Mouse (Mus musculus): Measurements from ENCODE around the gene Hist1h2bf.
"Not testable (repeated sequence)": the region's sequence is repeated elsewhere in the genome, so short reads cannot be mapped to it uniquely, and the experiment has no call there.

Hist1h2bf gene

GRCm38 (mm10) chr13:23573898-23574524 is at the start of gene Hist1h2bf, which contains the start of gene Hist1h2ad:
Hist1h2bf (minus strand) TSS chr13:23574196.
Hist1h2ad (plus strand) TSS chr13:23574381.
- peak; percentile 98 for DNase-seq (ENCODE audit: low spot score)

DNA sequence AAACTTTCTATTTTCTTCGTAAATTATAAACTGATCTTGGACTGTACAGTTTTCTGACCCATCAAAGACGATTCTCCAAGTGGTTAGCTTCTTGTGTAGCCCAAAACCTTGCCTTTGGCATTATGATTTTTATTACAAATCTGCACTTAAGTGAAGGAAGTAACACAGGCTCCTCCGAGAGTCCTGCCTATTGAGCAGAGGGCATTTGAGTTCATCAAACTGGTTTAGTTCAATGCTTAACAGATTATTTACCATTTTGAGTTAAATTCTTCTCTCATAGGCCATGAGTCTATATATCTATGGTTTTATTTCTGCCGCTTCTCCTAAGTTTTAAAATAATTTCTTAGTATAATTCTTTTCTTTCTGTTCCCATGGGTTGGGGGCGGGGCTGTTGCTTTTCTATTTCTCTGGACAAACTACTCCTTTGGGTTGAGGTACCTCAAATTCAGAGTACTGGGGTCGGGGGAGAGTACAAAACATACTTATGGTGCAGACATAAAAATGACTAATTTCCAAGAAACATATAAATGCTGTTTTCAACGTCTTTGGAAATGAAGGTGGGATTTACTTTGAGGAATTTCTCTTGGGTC is 49.0 kb upstream of the Hist1h2bf start:
- DNase-seq (ENCODE audit: low spot score): peak; percentile 13

- DNase-seq (ENCODE audit: low spot score): peak; percentile 90
These were observed 48.2 kb upstream of the Hist1h2bf start, which contains the start of gene Hist1h1e for GRCm38 (mm10) chr13:23622175-23622671. Hist1h1e (minus strand) TSS chr13:23622558.

- DNase-seq (ENCODE audit: low spot score): peak; percentile 87
These were observed 47.7 kb upstream of the Hist1h2bf start for GRCm38 (mm10) chr13:23621532-23622174.

DNA sequence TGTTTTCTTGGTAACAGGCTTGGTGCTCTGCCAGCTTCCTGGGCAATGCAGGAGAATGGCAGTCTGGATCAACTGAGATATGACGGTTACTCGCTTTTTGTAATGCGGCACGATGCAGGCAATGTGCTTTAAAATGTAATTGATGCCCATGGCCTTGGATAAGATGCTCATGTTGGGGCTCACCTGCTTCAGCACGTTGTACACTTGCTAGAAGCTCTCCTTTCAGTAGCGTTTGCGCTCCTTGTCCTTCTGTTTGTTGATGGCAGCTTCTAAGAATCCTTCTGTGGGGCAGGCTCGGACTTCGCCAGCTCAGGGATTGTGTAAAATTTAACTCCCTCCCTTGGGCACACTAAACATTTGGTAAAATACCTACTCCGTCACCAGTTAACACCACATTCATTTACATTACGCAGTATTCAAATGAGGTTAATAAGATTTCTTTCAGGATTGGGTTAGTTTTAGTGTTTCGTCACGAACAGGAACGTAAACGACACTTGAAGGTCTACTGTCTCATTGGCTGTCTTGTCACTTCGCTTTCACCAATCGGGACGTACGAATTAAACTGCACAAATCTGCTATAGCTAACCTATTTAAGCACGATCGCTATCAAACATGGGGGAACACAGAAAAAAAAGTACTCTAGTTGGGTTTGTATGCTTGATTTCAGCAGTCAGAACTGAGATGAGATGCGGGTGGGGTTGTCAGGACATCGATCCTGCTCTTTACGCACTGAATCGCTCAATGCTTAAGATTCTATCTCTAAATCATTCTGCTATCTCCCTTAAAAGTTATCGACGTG is 46.9 kb upstream of the Hist1h2bf start, which contains the start of gene Hist1h2be:
Hist1h2be (minus strand) TSS at position 392 of the 799 bp plus-strand sequence.
- peak; percentile 95 for DNase-seq (ENCODE audit: low spot score)

DNA sequence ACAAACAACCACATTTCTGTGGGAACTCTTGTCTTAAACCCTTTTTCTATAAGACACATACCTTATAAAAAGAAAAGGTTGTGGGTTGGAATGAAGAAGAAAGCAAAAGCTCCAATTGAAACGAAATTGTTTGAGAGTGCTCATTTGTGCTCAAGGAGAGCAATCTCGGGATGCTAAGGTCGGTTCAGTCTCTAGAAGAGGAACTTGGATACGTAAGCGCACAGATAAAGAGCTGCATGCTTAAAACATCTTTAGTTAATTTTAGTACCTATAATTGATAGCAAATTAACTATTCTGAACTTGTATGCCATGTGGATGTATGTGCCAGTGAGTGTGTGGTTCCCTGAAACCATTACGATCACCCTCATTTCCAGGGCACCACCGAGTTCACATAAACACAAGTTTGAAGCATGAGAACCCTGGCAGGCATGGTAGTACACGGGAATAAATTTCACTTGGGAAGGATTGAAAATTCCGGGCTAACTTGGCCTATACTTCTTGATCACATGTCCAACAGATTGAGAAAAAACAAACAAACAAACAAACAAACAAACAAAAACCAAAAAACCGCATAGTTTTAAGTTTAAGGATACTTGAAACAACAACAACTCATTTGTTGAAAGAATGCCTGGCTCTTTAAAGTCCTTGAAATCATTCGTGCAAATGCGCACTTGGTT is 46.2 kb upstream of the Hist1h2bf start:
- peak; percentile 22 for DNase-seq (ENCODE audit: low spot score)

GRCm38 (mm10) chr13:23611638-23612037 is 37.6 kb upstream of the Hist1h2bf start:
- DNase-seq (ENCODE audit: low spot score): no peak

- DNase-seq (ENCODE audit: low spot score): no peak
These were observed 36.4 kb upstream of the Hist1h2bf start for GRCm38 (mm10) chr13:23610393-23610792.

- no peak for DNase-seq (ENCODE audit: low spot score)
These were observed 35.8 kb upstream of the Hist1h2bf start for GRCm38 (mm10) chr13:23609844-23610243.

- DNase-seq (ENCODE audit: low spot score): no peak
These were observed 35.2 kb upstream of the Hist1h2bf start for GRCm38 (mm10) chr13:23609209-23609608.

GRCm38 (mm10) chr13:23605052-23605451 is 31.1 kb upstream of the Hist1h2bf start:
- DNase-seq (ENCODE audit: low spot score): no peak

DNA sequence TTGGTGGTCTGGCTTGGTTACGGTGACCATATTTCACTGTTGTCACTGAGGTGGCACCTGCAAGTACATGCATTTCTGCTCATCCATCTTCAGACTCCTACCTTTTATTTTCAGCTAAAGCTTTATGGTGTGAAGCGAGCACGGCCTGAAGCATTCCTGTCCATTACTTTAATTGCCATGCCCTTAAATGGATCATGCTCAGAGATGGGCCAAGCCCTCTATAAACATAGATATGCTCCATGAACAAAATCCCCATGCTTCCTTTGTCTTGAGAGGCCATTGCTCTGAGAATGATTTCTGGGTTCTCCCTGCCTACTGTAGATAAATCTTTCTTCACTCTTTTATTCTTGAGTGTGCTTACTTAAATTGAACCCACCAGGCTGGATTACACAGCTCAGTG is 30.5 kb upstream of the Hist1h2bf start:
- DNase-seq (ENCODE audit: low spot score): no peak

GRCm38 (mm10) chr13:23603182-23603699 is 29.2 kb upstream of the Hist1h2bf start:
- no peak for DNase-seq (ENCODE audit: low spot score)

- DNase-seq (ENCODE audit: low spot score): peak; percentile 79
These were observed 24.0 kb upstream of the Hist1h2bf start for GRCm38 (mm10) chr13:23597957-23598356.

DNA sequence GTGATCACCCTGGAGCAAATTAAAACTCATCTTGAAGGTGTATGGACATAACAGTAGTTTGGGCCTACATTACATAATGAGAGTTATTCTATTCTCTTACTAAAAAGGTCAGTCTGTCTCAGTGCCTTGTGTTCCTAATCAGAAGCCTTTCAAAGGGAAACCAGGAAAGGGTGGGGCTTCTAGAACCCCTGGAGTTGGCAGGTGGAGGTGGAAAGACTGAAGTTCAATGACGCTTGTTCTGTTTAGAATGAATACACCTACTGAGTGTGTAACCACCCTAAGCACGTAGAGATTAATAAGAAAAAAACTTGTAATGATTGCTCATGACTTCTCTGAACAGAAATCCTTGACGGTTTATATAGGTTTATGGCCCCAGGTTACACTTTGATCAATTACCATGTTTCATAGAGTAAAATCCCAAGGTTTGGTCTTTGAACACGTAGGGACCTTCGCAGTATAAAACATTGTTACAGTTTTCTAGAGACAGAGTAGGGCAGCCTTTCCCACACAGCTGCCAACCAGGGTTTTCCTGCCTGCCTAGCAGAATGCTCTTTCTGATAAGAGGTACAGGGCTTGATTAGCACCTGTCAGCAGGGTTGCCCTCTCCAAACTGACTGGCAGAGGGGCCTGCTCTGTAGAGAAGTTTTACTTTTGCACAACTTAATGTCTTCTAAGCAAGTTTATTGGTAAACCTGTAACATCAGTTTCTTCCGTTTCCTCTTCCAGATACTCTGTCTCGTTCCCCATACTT is 21.8 kb upstream of the Hist1h2bf start:
- DNase-seq (ENCODE audit: low spot score): no peak

- DNase-seq (ENCODE audit: low spot score): no peak
These were observed 21.2 kb upstream of the Hist1h2bf start for GRCm38 (mm10) chr13:23595185-23595584.

DNA sequence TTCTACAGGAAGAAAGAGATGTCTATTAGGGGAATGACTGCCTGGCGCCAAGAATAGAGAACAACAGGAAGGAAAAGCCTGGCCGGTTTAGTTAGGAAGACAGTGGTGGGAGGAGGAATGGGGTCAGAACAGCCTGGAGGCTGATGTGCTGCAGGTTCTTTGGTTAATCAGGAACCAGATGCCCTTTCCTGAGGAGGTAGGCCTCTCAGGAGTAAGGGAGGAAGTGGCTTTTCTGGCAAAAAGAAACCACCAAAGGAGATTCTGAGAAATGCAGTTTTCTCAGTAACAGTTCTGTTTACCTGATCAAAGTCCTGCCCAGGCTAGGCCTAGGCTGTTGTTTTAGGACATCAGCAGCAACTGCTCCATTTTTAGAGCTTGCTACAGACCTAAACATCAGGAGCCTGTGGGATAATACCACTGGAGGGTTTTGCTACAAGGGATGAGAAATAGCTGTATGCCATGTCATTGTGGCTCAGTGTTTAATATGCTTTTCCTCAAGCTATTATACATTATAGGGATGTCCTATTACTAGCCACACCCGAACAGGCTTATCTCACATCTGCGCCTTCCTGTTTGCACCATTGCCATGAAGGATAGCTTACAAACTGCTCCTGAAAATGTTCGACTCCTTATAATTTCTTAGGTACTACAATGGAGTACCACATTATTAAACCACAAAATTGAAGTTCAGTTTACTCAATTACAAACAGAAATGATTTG is 19.2 kb upstream of the Hist1h2bf start:
- DNase-seq (ENCODE audit: low spot score): no peak

GRCm38 (mm10) chr13:23592614-23593013 is 18.6 kb upstream of the Hist1h2bf start:
- DNase-seq (ENCODE audit: low spot score): no peak

GRCm38 (mm10) chr13:23591886-23592285 is 17.9 kb upstream of the Hist1h2bf start:
- DNase-seq (ENCODE audit: low spot score): not testable (repeated sequence)

DNA sequence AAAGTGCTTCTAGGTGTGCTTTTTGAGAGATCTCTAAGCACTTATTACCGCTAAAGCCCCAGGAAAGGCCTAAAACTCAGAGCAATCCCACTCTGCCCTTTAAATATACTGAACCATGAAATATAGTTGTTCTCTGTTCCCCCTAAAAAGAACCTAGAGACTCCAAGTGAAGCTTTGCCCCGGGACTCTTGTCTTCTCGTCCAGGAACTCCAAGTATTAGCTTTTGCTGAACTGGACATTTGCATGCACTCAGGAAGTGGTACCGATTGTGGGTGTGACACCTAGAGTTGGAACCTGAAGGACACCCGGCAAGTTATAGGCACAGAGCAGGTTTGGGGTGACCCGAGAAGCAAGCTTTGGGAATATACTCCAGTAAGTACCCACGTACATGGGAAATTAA is 17.2 kb upstream of the Hist1h2bf start:
- DNase-seq (ENCODE audit: low spot score): no peak
